Mouse (Mus musculus) heart, adult 2 months (tissue): Measurements from ENCODE around the gene Wdr38.

Source experiments
- CTCF ChIP-seq: fragments of 200-600 bp; IDR thresholded peaks from 2 replicates; pipeline ENCODE4 v1.8.1; 2022; ENCODE audit warnings: antibody characterized with exemption, mild to moderate bottlenecking, moderate library complexity
- EP300 ChIP-seq: fragments of 200-500 bp; IDR thresholded peaks from 2 replicates; pipeline ENCODE4 v1.6.1; 2011; ENCODE audit warnings: low read depth, low read length, control low read depth; ENCODE audit not compliant: insufficient read depth
- POLR2A ChIP-seq: fragments of 200-500 bp; IDR thresholded peaks from 2 replicates; pipeline ENCODE4 v1.6.1; 2011; ENCODE audit warnings: mild to moderate bottlenecking, low read depth, low read length, control low read depth; ENCODE audit not compliant: insufficient read depth

- TF ChIP-seq CTCF: no peak
- no peak for TF ChIP-seq POLR2A
- no peak for TF ChIP-seq EP300
These were observed 9.3 kb upstream of the Wdr38 start for GRCm38 (mm10) chr2:38987803-38988510.
